Mouse (Mus musculus) thymus, adult 18-20 months (tissue): ENCODE data around the gene Prdm16.

Source experiments
- DNase-seq, 2 experiments: peaks; one replicate each; pipeline ENCODE4 v3.0.0; 2022; ENCODE audit warnings: mixed read lengths in 2 of 2

Prdm16 gene

GRCm38 (mm10) chr4:154639591-154640442, 3.1 kb upstream of the Prdm16 start:
- DNase-seq = no peak

DNA sequence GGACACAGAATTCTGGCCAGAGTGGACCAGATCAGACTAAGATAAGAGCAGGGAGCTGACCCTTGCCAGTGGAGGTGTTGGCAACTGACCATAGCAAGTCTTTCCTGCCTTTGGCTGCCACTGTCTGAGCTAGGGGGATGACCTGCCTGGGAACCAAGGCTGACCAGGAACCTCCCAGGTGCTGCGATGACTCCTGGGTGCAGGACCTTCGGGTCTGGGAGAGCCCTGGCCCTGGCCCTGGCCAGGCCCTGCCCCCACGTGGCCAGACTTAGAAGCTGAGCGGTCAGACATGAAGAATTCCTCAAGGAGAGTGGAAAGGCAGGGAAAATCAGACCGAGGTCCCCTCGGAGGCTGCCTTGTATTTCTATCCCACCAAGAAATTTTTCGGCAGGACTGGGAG, 2.5 kb upstream of the Prdm16 start:
- no peak for DNase-seq

GRCm38 (mm10) chr4:154638320-154638886, 1.7 kb upstream of the Prdm16 start:
- no peak for DNase-seq

- DNase-seq = no peak
These were observed 1.0 kb upstream of the Prdm16 start for GRCm38 (mm10) chr4:154637468-154638319.

- DNase-seq = no peak
These were observed 630 bp downstream of the Prdm16 start for GRCm38 (mm10) chr4:154636053-154636433.

- no peak for DNase-seq
These were observed 1.2 kb downstream of the Prdm16 start for GRCm38 (mm10) chr4:154635241-154636052.

DNA sequence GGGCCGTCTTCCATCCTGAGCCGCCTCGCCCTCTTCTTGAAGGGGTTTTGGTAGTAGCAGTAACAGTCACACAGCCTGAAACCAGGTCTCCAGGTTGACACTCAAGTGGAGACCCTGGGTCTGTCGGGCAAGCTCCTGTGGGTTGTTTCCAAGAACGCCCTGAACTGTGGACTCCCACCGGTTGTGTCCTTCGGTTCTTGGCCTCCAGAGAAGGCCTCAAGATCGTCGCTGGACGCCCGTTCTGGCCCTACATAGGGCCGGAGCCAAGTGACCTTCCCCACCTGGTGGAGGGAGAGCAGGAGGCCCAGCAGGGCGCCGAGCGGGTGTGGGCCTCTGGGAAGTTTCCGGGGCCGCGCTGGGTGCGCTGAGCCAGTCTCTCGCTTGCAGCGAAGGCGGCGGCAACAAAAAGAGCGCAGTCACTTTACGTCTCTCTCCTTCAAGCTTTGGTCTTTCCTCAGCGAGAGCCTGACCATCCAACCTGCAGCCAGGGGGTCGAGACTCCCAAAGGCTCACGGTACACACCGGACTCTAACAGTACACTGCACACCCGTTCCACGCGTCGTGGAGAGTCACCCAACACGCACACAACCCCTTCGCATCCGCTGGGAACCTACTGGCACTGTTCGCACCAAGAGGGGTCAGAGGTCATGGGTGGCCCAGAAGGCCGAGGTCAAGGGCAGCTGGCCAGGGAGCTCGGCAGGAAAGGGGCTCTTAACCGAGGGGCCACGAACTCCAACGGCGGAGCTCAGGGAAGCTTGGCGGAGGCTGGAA, 2.0 kb downstream of the Prdm16 start:
- DNase-seq = no peak

- no peak for DNase-seq
These were observed 2.7 kb downstream of the Prdm16 start for GRCm38 (mm10) chr4:154634001-154634400.

DNA sequence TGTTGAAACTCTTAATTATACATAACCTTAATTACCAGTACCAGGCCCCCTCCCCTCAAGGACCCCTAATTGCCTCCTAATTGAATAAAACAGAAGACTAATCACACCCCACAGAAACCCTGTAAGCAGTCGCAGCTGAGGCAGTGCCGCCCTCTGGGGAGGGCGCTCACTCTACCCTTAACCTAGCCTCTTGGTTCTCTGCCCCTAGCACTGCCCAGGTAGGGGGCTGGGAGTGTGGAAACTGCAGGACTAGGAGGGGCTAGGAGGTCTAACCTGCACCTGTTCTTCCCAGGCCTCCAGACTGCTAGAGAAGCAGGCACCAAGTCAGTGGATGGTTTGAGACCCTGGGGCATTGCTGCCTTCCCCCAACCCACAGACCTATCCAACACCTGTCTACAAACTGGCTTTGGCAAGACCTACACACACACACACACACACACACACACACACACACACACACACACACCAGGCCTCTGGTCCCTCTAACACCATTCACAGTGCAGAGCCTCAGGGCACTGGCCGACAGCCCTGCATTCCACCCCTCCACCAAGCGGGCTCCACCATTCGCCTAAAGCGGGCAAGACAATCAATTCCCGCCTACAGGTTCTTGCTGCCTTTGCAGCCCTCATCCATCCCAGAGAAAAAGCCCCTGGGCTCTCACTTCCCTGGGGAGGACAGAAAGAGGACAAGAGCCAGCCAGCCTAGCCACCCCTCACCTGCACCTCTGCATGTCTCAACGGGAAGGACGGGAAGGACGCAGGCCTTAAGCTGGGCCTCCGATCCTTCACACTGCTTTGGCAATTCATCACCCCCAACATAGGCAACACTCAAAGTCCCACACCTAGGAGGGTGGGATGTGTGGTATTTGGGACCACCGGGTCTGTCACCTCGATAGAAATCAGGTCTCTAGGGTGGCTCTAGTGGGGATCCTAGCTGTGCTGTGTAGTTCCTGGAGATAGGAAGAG, 3.6 kb downstream of the Prdm16 start:
- DNase-seq = no peak

- DNase-seq = no peak
These were observed 5.9 kb downstream of the Prdm16 start for GRCm38 (mm10) chr4:154630763-154631162.

GRCm38 (mm10) chr4:154627419-154628142, 9.1 kb downstream of the Prdm16 start:
- no peak for DNase-seq

DNA sequence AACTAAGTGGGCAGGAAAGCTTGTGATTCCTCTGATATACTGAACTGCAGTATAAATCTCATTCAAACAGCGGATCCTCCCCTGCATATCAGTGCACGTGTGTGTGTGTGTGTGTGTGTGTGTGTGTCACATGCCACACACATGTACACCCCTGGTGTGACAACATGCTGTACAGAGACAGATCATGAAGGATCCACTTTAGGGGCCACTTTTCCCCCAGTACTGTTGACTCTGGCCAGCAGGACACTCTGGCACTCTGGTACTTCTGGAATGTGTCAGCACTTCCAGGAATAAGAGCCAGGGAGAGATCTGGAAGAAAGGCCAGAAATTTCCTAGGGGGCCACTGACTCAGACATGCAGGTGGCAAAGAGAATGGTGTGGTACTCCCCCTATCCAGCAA, 10.4 kb downstream of the Prdm16 start:
- DNase-seq = no peak

DNA sequence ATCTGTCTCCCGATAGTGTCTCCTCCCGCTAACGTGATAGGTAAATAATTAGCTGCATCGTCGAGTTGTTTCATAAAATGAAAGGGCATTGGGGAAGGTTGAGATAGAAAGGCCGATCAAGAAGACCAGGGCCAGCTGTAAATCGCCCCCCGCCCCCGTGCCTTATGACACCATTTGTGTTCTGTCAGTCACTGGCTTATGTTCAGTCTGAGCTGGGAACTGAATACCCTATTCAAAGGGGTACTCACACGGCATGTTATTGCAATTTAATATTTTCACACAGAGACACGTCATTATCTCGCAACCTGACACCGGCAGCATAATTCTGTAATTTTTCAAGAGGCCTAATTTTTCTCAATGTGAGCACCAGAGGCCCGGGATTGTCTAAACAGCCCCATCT, 11.0 kb downstream of the Prdm16 start:
- no peak for DNase-seq

DNA sequence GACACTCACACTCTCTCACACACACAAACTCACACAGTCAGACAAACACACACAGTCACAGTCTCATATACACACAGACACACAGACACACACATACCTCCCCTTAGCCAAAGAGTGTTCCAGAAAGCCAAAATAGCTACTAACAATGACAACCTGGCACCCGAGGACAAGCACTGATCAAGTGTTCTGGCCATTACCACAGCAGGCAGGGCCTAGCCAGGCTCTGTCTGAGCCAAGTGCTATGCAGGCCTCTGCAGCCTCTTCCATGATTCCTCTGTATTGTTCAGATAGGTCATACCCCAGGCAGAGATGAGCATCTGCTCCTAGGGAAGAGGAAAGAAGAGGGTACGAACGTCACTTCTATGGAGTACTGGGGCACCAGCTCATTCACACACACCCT, 13.4 kb downstream of the Prdm16 start:
- no peak for DNase-seq

DNA sequence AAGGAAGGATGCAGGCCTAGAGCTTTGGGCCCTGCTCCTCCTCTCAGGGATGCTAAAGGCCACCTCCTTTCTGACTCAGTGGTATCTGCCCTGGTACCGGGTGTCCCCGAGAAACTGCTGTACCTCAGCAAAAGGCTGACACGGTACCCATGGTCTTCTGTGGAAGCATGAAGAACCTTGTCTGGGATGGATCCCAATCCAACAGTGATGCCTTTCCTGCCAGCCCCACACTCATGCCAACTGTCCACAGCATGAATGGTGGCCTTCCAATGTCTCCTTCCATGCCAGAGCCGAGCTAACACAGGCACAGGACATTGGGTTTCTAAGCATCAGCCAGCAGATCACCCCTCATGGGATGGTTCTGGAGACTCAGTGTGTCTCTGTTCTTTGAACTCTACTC, 14.2 kb downstream of the Prdm16 start:
- DNase-seq = no peak

DNA sequence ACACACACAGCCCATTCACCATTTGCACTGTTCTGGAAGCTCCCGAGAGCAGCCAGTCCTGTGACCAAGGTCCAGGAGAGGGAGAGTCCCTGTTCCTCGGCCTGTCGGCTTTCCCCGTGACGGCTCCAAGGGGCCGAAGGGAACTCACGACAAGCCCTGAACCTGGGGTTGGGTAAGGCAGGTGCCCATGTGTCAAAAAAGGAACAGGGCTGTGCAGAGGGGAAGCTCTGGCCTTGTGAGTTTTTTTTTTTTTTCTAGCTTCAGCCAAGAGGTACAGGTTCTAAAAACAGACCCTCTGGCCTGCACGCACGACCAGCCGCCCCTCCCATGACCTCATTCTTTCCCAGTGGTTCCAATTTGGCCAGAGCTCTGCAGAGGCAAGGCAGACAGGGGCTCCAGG, 25.5 kb downstream of the Prdm16 start:
- DNase-seq = no peak

- no peak for DNase-seq
These were observed 28.9 kb downstream of the Prdm16 start for GRCm38 (mm10) chr4:154607724-154608123.

GRCm38 (mm10) chr4:154604442-154604830, 32.2 kb downstream of the Prdm16 start:
- no peak for DNase-seq

DNA sequence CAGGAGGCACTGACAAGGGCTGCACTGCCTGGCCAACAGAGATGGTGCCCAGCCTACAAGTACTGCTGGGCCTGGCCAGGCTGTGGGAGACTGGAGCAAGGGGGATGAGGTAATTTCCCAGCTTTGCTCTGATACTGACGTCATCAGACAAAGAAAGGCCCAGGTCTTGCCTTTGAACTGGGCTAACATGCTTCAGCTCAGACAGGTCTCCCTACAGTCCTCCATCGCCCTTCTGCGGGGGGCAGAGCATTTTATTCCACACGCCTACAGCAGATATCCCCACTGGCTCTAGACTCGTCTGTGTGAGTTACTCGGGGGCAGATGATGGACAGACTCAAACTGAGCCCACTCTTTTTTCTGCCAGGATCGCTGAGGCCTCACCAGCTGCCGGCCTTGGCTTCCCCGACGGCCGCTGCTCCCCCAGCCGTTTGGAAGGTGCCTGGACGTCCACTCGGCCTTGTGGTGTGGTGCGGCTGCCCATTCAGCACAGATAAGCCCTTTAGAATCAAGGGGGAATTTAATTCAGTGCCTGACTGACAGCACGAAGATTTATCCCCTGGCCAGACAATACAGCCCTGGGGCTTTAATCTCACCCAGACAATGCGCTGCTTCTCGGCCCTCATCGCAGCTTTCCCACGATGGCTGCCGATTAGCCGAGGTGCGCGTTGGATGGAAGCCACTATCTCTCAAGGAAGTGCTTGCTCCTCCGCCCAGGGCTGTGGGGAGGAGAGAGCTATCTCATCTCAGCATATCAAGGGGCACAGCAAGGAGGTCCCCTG, 32.8 kb downstream of the Prdm16 start:
- DNase-seq = no peak
